Mouse (Mus musculus) forebrain, embryonic 16.5 days (tissue): ENCODE results near the gene 1700014D04Rik. TPM values are rescaled to one million over a fixed set of nuclear protein-coding genes. Genes with fewer than 3 reads are reported as not detected.
"Not testable (repeated sequence)": the region's sequence is repeated elsewhere in the genome, so short reads cannot be mapped to it uniquely, and the experiment has no call there.

Experiments
- ATAC-seq: fragments of 200-750 bp; cut with Nextera tagmentation; 2 replicates; pipeline ENCODE4 v1.8.0; 2017; ENCODE audit warnings: mild to moderate bottlenecking, moderate library complexity
- H3K27ac ChIP-seq: fragments of 300-500 bp; sonication (generic); 2 replicates; pipeline ENCODE4 v1.5.1; 2014; ENCODE audit warnings: low read length, control low read depth
- H3K27me3 ChIP-seq: fragments of 300-500 bp; sonication (generic); replicated peaks from 2 replicates; pipeline ENCODE4 v1.6.1; 2014; ENCODE audit warnings: low read length; ENCODE audit not compliant: control insufficient read depth, insufficient read depth
- H3K36me3 ChIP-seq: fragments of 300-500 bp; sonication (generic); 2 replicates; pipeline ENCODE4 v1.6.1; 2014; ENCODE audit not compliant: control insufficient read depth, insufficient read depth
- H3K4me1 ChIP-seq: fragments of 300-500 bp; sonication (generic); replicated peaks from 2 replicates; pipeline ENCODE4 v1.6.1; 2014; ENCODE audit warnings: low read length; ENCODE audit not compliant: control insufficient read depth, insufficient read depth
- H3K4me2 ChIP-seq: fragments of 300-500 bp; sonication (generic); 2 replicates; pipeline ENCODE4 v1.6.1; 2014; ENCODE audit warnings: mild to moderate bottlenecking, low read length, control low read depth
- H3K4me3 ChIP-seq: fragments of 300-500 bp; sonication (generic); replicated peaks from 2 replicates; pipeline ENCODE4 v1.5.1; 2014; ENCODE audit warnings: mild to moderate bottlenecking, low read length, control low read depth
- H3K9ac ChIP-seq: fragments of 300-500 bp; sonication (generic); replicated peaks from 2 replicates; pipeline ENCODE4 v1.6.1; 2014; ENCODE audit warnings: low read depth, low read length, control low read depth
- H3K9me3 ChIP-seq: fragments of 300-500 bp; sonication (generic); 2 replicates; pipeline ENCODE4 v1.6.1; 2016; ENCODE audit warnings: low read length; ENCODE audit not compliant: control insufficient read depth
- WGBS: fragments of 180-500 bp; shearing (Covaris S2); extraction: QIAGEN DNeasy Blood & Tissue Kit; methylation state at CpG from one replicate; pipeline ENCODE4 v1.1.7; 2014; 5-methylcytosine and 5-hydroxymethylcytosine counted together
- polyA plus RNA-seq: library from polyadenylated mRNA; unstranded; fragments of >200 nt; fragmentation: Nextera tagmentation; extraction: Ambion mirVana; gene quantifications from 2 replicates; pipeline ENCODE4 v1.2.1, GENCODE M21; 2015

The 1700014D04Rik gene
- polyA plus RNA-seq, 1 experiment from 2014 or later: 0.54 TPM

DNA sequence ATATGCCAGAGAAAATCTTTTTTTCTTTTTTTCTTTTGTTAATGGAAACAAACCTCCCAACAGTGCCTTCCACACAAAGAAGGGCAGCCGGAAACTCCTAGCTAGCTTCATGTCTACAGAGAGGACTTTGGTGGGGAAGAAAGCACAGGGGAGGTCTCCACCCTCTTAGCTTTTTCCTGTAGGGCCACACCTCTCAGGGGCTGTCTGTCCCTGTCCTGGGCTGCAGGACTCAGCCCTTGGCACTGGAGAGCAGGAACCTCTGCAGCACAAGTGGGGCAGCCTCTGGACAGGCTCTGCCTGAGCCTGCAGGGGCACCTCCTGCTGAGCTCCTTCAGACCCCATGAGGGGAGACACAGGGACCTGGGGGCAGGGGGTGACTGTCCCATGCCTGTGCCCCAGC lies 46.4 kb downstream of the 1700014D04Rik start:
- not testable (repeated sequence) for H3K27ac ChIP-seq, H3K4me1 ChIP-seq, H3K9me3 ChIP-seq, ATAC-seq, H3K4me2 ChIP-seq, H3K4me3 ChIP-seq, H3K27me3 ChIP-seq, H3K36me3 ChIP-seq, H3K9ac ChIP-seq
- WGBS: 52% methylated on average over 1 of the region's 1 CpGs

DNA sequence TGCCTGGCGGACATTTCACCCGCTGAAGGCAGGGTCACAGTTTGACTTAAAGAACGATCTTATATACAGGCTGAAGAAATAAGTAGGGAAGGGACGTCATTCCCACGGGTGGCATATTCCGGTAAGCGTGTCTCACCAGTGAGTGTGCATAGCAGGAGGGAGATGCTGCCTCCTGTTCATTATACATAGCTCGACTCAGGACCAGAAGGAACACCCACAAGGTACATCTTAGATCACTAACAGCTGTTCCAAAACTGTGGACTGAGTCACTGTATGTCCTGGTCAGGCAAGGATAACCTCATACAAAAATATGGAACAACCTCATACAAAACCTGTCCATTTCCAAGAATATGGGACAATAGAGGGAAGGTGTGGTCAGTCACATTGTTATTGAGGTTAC lies 47.4 kb downstream of the 1700014D04Rik start:
- ATAC-seq: no peak
- Histone ChIP-seq H3K4me3 (no peak overlapping the region), H3K27ac (no peak overlapping the region), H3K4me2 (no peak overlapping the region), H3K4me1 (no peaks in the 10 kb centered on the region), H3K9me3 (no peaks in the 10 kb centered on the region), H3K36me3 (no peaks in the 10 kb centered on the region), H3K27me3 (no peaks in the 10 kb centered on the region), H3K9ac (no peak overlapping the region)
- 88% methylated on average over 8 of the region's 8 CpGs for WGBS

GRCm38 (mm10) chr13:59695781-59696180 lies 50.8 kb downstream of the 1700014D04Rik start:
- ATAC-seq: no peak
- no peak overlapping the region for H3K4me2 ChIP-seq
- no peaks in the 10 kb centered on the region for H3K4me1 ChIP-seq
- no peak overlapping the region for H3K4me3 ChIP-seq
- no peaks in the 10 kb centered on the region for H3K36me3 ChIP-seq
- H3K27me3 ChIP-seq: no peaks in the 10 kb centered on the region
- no peak overlapping the region for H3K27ac ChIP-seq
- 93% methylated on average over 7 of the region's 7 CpGs for WGBS
- H3K9me3 ChIP-seq: no peaks in the 10 kb centered on the region
- H3K9ac ChIP-seq: no peak overlapping the region

- Histone ChIP-seq H3K27ac (no peak within 1 kb of the TSS), H3K4me3 (no peak within 1 kb of the TSS), H3K9me3 (no peaks in the 10 kb centered on the region), H3K4me1 (no peaks in the 10 kb centered on the region), H3K27me3 (no peaks in the 10 kb centered on the region), H3K4me2 (no peak within 1 kb of the TSS), H3K9ac (no peak within 1 kb of the TSS), H3K36me3 (no peaks in the 10 kb centered on the region)
- no peak for ATAC-seq
- WGBS: 81% methylated on average over 3 of the region's 3 CpGs
Observed at GRCm38 (mm10) chr13:59694008-59694407, 52.5 kb downstream of the 1700014D04Rik start, which contains the start of gene 4921517D22Rik. 4921517D22Rik (minus strand) TSS chr13:59694108.

DNA sequence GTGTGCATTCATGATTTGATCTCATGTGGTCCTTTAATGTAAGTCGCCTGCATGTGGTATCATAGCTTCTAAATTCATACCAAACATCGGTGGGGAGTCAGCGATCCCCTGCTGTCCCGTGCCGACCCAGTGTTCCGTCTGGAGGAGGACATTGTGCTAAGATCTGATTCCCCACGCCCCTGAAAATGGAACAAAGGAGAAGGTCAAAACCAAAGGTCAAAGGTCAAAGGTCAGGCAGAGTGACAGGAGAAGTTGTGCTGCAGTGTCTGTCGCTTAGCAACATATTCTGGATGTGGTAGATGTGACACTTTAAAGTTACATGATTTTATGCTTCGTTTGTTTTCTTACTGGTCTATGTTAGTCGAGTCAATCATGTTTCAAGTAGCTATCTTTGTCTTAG lies 55.1 kb downstream of the 1700014D04Rik start:
- Histone ChIP-seq H3K9ac (no peak overlapping the region), H3K4me2 (no peak overlapping the region), H3K36me3 (no peaks in the 10 kb centered on the region), H3K4me1 (no peaks in the 10 kb centered on the region), H3K27me3 (no peaks in the 10 kb centered on the region), H3K27ac (no peak overlapping the region), H3K4me3 (no peak overlapping the region), H3K9me3 (no peaks in the 10 kb centered on the region)
- no peak for ATAC-seq
- WGBS: 45% methylated on average over 10 of the region's 10 CpGs

Other genes with a start within 250 kb of the 1700014D04Rik start
- gene Agtpbp1, start 161.5 kb downstream of the 1700014D04Rik start, polyA plus RNA-seq: 56.1 and 60.5 TPM in 2 replicates
- 168 and 177 TPM in 2 replicates for gene Naa35, start 161.5 kb downstream of the 1700014D04Rik start, polyA plus RNA-seq
- 40.9 and 49.6 TPM in 2 replicates for gene Golm1, start 70.9 kb downstream of the 1700014D04Rik start, polyA plus RNA-seq
- not detected in 2 replicates for gene 4921517D22Rik, start 52.6 kb downstream of the 1700014D04Rik start, polyA plus RNA-seq
- gene Spata31d1a, start 36.4 kb downstream of the 1700014D04Rik start, polyA plus RNA-seq: 0.20 TPM in 1 of 2 replicates, not detected in the other
- gene Spata31d1b, start 34.5 kb downstream of the 1700014D04Rik start, polyA plus RNA-seq: not detected in 2 replicates
- gene Spata31d1d, start 15.0 kb downstream of the 1700014D04Rik start, polyA plus RNA-seq: not detected in 2 replicates
- 145 and 149 TPM in 2 replicates for gene Isca1, start 23.1 kb upstream of the 1700014D04Rik start, polyA plus RNA-seq
- not detected in 2 replicates for gene Gm49354, start 35.5 kb upstream of the 1700014D04Rik start, polyA plus RNA-seq
- gene Tut7, start 76.4 kb upstream of the 1700014D04Rik start, polyA plus RNA-seq: 57.7 and 65.1 TPM in 2 replicates